Mouse (Mus musculus): ENCODE results near the gene Letmd1.
"Not testable (repeated sequence)": the region's sequence is repeated elsewhere in the genome, so short reads cannot be mapped to it uniquely, and the experiment has no call there.

The Letmd1 gene

GRCm38 (mm10) chr15:100449495-100449894, 19.3 kb upstream of the Letmd1 start:
- DNase-seq (ENCODE audit: inconsistent age in 2 of 2, low spot score in 1 of 2) = no peak

GRCm38 (mm10) chr15:100451245-100451644, 17.6 kb upstream of the Letmd1 start:
- DNase-seq (ENCODE audit: inconsistent age in 2 of 2, low spot score in 1 of 2) = no peak

GRCm38 (mm10) chr15:100452486-100452885, 16.3 kb upstream of the Letmd1 start:
- no peak for DNase-seq (ENCODE audit: inconsistent age in 2 of 2, low spot score in 1 of 2)

- no peak for DNase-seq (ENCODE audit: inconsistent age in 2 of 2, low spot score in 1 of 2)
Measured at GRCm38 (mm10) chr15:100456356-100456991, 12.3 kb upstream of the Letmd1 start.

GRCm38 (mm10) chr15:100457340-100457739, 11.5 kb upstream of the Letmd1 start:
- peak; percentile 67 to 88 for DNase-seq (ENCODE audit: inconsistent age in 2 of 2, low spot score in 1 of 2)

GRCm38 (mm10) chr15:100458055-100458454, 10.8 kb upstream of the Letmd1 start:
- DNase-seq (ENCODE audit: inconsistent age in 2 of 2, low spot score in 1 of 2) = peak; percentile 60 to 87

GRCm38 (mm10) chr15:100460942-100461341, 7.9 kb upstream of the Letmd1 start:
- DNase-seq (ENCODE audit: inconsistent age in 2 of 2, low spot score in 1 of 2) = peak; percentile 54 to 74

- DNase-seq (ENCODE audit: inconsistent age in 2 of 2, low spot score in 1 of 2) = no peak
Measured at GRCm38 (mm10) chr15:100461646-100462045, 7.2 kb upstream of the Letmd1 start.

- DNase-seq (ENCODE audit: inconsistent age in 2 of 2, low spot score in 1 of 2) = no peak
Measured at GRCm38 (mm10) chr15:100462086-100462485, 6.7 kb upstream of the Letmd1 start.

GRCm38 (mm10) chr15:100463712-100464111, 5.1 kb upstream of the Letmd1 start:
- DNase-seq (ENCODE audit: inconsistent age in 2 of 2, low spot score in 1 of 2) = peak; percentile 81 to 94

GRCm38 (mm10) chr15:100465432-100465831, 3.4 kb upstream of the Letmd1 start:
- DNase-seq (ENCODE audit: inconsistent age in 2 of 2, low spot score in 1 of 2) = no peak

- no peak for DNase-seq (ENCODE audit: inconsistent age in 2 of 2, low spot score in 1 of 2)
Measured at GRCm38 (mm10) chr15:100467738-100468137, 1.1 kb upstream of the Letmd1 start.

- no peak for DNase-seq (ENCODE audit: inconsistent age in 2 of 2, low spot score in 1 of 2)
Measured at GRCm38 (mm10) chr15:100469189-100469545, 344 bp downstream of the Letmd1 start.

GRCm38 (mm10) chr15:100470037-100470436, 1.2 kb downstream of the Letmd1 start:
- no peak for DNase-seq (ENCODE audit: inconsistent age in 2 of 2, low spot score in 1 of 2)

GRCm38 (mm10) chr15:100473926-100474503, 5.2 kb downstream of the Letmd1 start:
- DNase-seq (ENCODE audit: inconsistent age in 2 of 2, low spot score in 1 of 2) = no peak

- DNase-seq (ENCODE audit: inconsistent age in 2 of 2, low spot score in 1 of 2) = no peak
Measured at GRCm38 (mm10) chr15:100478351-100478750, 9.5 kb downstream of the Letmd1 start.

- no peak for DNase-seq (ENCODE audit: inconsistent age in 2 of 2, low spot score in 1 of 2)
Measured at GRCm38 (mm10) chr15:100478925-100479324, 10.1 kb downstream of the Letmd1 start.

GRCm38 (mm10) chr15:100485576-100485975, 16.8 kb downstream of the Letmd1 start:
- peak in 1 of 2 experiments; percentile 71 for DNase-seq (ENCODE audit: inconsistent age in 2 of 2, low spot score in 1 of 2)

GRCm38 (mm10) chr15:100486450-100486849, 17.6 kb downstream of the Letmd1 start:
- no peak for DNase-seq (ENCODE audit: inconsistent age in 2 of 2, low spot score in 1 of 2)

- peak; percentile 67 to 77 for DNase-seq (ENCODE audit: inconsistent age in 2 of 2, low spot score in 1 of 2)
Measured at GRCm38 (mm10) chr15:100487050-100487449, 18.2 kb downstream of the Letmd1 start.

GRCm38 (mm10) chr15:100488297-100488696, 19.5 kb downstream of the Letmd1 start:
- DNase-seq (ENCODE audit: inconsistent age in 2 of 2, low spot score in 1 of 2) = not testable (repeated sequence)

GRCm38 (mm10) chr15:100489263-100489662, 20.4 kb downstream of the Letmd1 start:
- DNase-seq (ENCODE audit: inconsistent age in 2 of 2, low spot score in 1 of 2) = no peak

- DNase-seq (ENCODE audit: inconsistent age in 2 of 2, low spot score in 1 of 2) = peak; percentile 58 to 75
Measured at GRCm38 (mm10) chr15:100491966-100492365, 23.1 kb downstream of the Letmd1 start.
